Mouse (Mus musculus): ENCODE measurements around the gene Sesn1. TPM values are rescaled to one million over a fixed set of nuclear protein-coding genes. Genes with fewer than 3 reads are reported as not detected.

Gene Sesn1
- polyA plus RNA-seq, 1 experiment, result 55.4 TPM

DNA sequence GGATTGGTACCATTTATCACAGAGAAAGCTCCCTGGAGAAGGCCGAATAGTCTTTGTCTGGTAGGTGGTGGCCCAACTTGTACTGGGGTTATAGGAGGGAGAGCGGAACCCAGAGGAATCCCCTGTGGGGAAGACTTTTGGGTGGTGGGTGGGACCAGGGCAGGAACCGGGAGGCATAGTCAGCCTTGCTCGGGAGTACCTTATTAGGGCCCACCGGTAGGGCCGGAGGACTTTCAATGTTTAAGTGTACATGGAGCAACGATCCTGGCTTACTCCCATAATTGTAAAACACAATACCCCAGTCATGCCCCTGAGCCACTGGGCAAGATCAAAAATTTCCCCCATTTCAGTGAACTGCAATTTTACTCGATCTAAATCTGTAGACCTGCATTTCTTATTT is 12.5 kb upstream of the Sesn1 start:
- TF ChIP-seq POLR2A (IDR thresholded peaks at IDR 0.05; ENCODE audit: low read depth, low read length), result no peak
- TF ChIP-seq CTCF (IDR thresholded peaks at IDR 0.05; ENCODE audit: extremely low read depth, insufficient read length, insufficient replicate concordance, low read depth, low read length), result no peak
- Histone ChIP-seq H3K27me3 (ENCODE audit: control insufficient read depth, insufficient read depth, low read length) (no peaks in the 10 kb centered on the region), H3K36me3 (ENCODE audit: control insufficient read depth, insufficient read depth, low read length) (peaks cover 16% of the 10 kb centered on the region; the same call in 1 of the 2 replicates), H3K4me1 (ENCODE audit: control insufficient read depth, insufficient read depth, insufficient read length, low read length) (no peaks in the 10 kb centered on the region), H3K27ac (ENCODE audit: insufficient read depth, low read depth, low read length) (no peak overlapping the region), H3K4me3 (ENCODE audit: low read depth, low read length) (no peak overlapping the region)
- 97% methylated on average over 8 of the region's 8 CpGs for WGBS

DNA sequence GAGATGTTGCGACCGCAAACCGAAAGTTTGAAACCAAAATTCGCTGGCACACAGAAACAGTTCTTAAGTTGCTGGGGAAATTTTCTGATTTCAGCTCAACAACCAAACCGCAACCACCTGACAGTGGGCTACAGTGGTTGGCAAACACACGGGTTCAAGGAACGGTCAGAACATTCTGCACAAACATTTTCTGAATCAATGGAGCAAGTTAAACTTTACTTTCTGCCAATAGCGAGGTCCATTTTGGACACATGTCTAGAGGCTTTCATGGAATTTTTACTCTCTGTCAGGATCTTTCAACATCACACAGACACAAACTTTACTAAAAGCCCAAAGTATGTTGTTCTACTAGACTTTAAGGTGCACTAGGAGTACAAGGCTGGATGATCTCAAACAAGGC is 6.3 kb upstream of the Sesn1 start:
- 96% methylated on average over 8 of the region's 8 CpGs for WGBS
- no peak for TF ChIP-seq CTCF (IDR thresholded peaks at IDR 0.05; ENCODE audit: extremely low read depth, insufficient read length, insufficient replicate concordance, low read depth, low read length)
- TF ChIP-seq POLR2A (IDR thresholded peaks at IDR 0.05; ENCODE audit: low read depth, low read length), result no peak

DNA sequence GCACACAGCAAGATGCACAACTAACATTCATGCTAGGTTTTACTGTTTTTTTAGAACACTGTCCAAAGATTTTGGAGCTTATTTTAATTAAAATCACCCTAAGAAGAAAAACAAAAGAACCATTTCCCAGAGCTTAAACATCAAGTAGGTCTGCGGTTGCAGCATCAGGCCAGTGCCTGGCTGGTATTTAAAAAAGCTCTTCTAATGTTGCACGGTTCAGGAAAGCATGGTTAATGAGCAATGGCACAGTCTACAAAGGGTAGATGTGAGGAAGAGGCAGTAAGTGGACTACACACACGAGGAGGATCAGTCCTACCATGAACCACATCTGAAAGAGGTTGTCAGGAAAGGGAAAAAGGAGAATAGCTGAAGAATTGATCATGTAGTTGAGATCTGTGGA is 5.0 kb upstream of the Sesn1 start:
- no peak overlapping the region for H3K4me3 ChIP-seq (ENCODE audit: low read depth, low read length)
- H3K4me1 ChIP-seq (ENCODE audit: control insufficient read depth, insufficient read depth, insufficient read length, low read length), result no peaks in the 10 kb centered on the region
- TF ChIP-seq POLR2A (IDR thresholded peaks at IDR 0.05; ENCODE audit: low read depth, low read length), result no peak
- TF ChIP-seq CTCF (IDR thresholded peaks at IDR 0.05; ENCODE audit: extremely low read depth, insufficient read length, insufficient replicate concordance, low read depth, low read length), result no peak
- peaks cover 10% of the 10 kb centered on the region; the same call in 1 of the 2 replicates for H3K36me3 ChIP-seq (ENCODE audit: control insufficient read depth, insufficient read depth, low read length)
- H3K27ac ChIP-seq (ENCODE audit: insufficient read depth, low read depth, low read length), result no peak overlapping the region
- WGBS, result 94% methylated on average over 3 of the region's 3 CpGs
- H3K27me3 ChIP-seq (ENCODE audit: control insufficient read depth, insufficient read depth, low read length), result no peaks in the 10 kb centered on the region

More for the DNA sequence above, 6.3 kb upstream of the Sesn1 start:
- no peak overlapping the region for H3K4me3 ChIP-seq (ENCODE audit: low read depth, low read length)
- H3K27ac ChIP-seq (ENCODE audit: insufficient read depth, low read depth, low read length), result no peak overlapping the region
- H3K27me3 ChIP-seq (ENCODE audit: control insufficient read depth, insufficient read depth, low read length), result no peaks in the 10 kb centered on the region
- no peaks in the 10 kb centered on the region for H3K4me1 ChIP-seq (ENCODE audit: control insufficient read depth, insufficient read depth, insufficient read length, low read length)
- H3K36me3 ChIP-seq (ENCODE audit: control insufficient read depth, insufficient read depth, low read length), result peaks cover 11% of the 10 kb centered on the region; the same call in 1 of the 2 replicates

DNA sequence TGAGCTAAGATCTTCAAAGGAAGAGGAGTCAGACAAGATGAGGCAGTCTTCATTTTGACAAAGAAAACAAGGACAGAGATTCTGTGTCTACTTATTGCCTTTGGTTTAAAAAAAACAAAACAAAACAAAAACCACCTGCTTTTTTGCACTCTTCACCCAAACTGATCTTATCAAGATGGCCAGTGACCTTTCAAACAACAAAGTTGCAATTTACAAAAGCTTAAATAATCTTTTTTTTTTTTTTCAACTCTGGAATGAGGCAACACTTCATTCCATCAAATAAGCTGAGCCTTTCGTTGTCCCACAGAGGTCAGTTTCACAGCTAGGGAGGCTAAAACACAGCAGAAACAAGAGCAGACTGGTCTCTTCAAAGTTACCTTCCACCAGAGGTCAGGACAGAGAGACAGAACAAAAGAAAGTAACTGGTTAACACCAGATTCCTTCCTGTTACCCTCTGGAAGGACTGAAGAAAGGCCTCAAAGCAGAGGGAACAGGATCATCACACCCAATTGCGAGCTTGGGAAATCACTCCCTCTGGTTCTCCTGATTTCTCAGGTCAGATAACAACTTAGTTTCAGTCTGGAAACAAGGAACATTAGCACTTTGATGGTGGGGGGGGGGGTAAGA is 3.9 kb upstream of the Sesn1 start:
- Histone ChIP-seq H3K27ac (ENCODE audit: insufficient read depth, low read depth, low read length) (no peak overlapping the region), H3K27me3 (ENCODE audit: control insufficient read depth, insufficient read depth, low read length) (no peaks in the 10 kb centered on the region), H3K4me1 (ENCODE audit: control insufficient read depth, insufficient read depth, insufficient read length, low read length) (no peaks in the 10 kb centered on the region), H3K4me3 (ENCODE audit: low read depth, low read length) (no peak overlapping the region), H3K36me3 (ENCODE audit: control insufficient read depth, insufficient read depth, low read length) (peaks cover 9% of the 10 kb centered on the region; the same call in 1 of the 2 replicates)
- WGBS, result 85% methylated on average over 2 of the region's 2 CpGs
- TF ChIP-seq POLR2A (IDR thresholded peaks at IDR 0.05; ENCODE audit: low read depth, low read length), result no peak
- TF ChIP-seq CTCF (IDR thresholded peaks at IDR 0.05; ENCODE audit: extremely low read depth, insufficient read length, insufficient replicate concordance, low read depth, low read length), result no peak

GRCm38 (mm10) chr10:41809080-41809770 is 510 bp upstream of the Sesn1 start:
- WGBS, result 1% methylated on average over 25 of the region's 25 CpGs
- 0 out of 2 replicates have a peak, but pooled peaks have one; percentile 2 for TF ChIP-seq CTCF (IDR thresholded peaks at IDR 0.05; ENCODE audit: extremely low read depth, insufficient read length, insufficient replicate concordance, low read depth, low read length)
- TF ChIP-seq POLR2A (IDR thresholded peaks at IDR 0.05; ENCODE audit: low read depth, low read length), result 0 out of 2 replicates have a peak, but pooled peaks have one; percentile 22
- no peaks in the 10 kb centered on the region for H3K27me3 ChIP-seq (ENCODE audit: control insufficient read depth, insufficient read depth, low read length)

DNA sequence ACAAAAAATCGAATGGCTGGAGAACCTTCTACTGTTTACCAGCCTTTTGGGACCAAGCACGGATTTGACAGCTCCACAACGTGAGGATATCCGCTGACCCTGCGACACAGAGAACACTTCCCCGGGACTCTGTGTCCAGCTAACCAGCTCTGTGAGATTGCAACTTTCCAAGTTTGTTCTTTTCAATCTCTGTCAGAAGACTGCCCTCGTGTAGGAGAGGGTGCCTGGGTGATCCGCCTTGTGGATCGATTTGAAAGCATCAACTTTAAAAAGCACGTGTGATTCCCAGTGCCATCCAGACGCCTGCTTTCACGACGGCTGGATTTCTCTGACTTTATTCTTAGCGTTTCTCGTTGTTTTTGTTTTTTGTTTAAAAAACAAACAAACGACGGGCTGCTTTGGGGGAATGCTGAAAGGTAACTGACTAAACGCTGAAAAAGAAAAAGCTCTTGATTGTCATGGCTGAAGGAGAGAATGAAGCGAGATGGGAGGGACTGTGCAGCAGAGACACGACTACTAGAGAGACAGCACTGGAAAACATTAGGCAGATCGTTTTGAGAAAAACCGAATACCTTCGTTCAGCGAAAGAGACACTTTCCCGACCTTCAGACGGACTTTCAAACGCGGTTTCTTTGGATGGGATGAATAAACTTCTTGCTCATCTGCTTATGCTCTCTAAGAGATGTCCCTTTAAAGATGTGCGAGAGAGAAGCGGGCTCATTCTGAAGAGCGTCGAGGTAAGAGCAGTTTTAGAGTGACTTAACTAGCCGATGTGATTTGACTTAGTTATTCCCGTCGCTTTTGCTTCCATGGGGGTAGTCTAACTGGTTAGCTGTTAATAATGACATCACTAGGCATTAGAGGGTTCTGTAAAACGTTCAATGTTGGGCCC is 1.1 kb downstream of the Sesn1 start:
- H3K27me3 ChIP-seq (ENCODE audit: control insufficient read depth, insufficient read depth, low read length), result no peaks in the 10 kb centered on the region
- peak overlapping the region; percentile 58 for H3K27ac ChIP-seq (ENCODE audit: insufficient read depth, low read depth, low read length)
- H3K36me3 ChIP-seq (ENCODE audit: control insufficient read depth, insufficient read depth, low read length), result no peaks in the 10 kb centered on the region
- peak overlapping the region; percentile 80 for H3K4me3 ChIP-seq (ENCODE audit: low read depth, low read length)
- TF ChIP-seq CTCF (IDR thresholded peaks at IDR 0.05; ENCODE audit: extremely low read depth, insufficient read length, insufficient replicate concordance, low read depth, low read length) (no peak), POLR2A (IDR thresholded peaks at IDR 0.05; ENCODE audit: low read depth, low read length) (no peak; the same call in 1 of the 2 replicates)
- WGBS, result under 1% methylated on average over 36 of the region's 36 CpGs
- H3K4me1 ChIP-seq (ENCODE audit: control insufficient read depth, insufficient read depth, insufficient read length, low read length), result peaks cover 8% of the 10 kb centered on the region; the same call in 1 of the 2 replicates

More at GRCm38 (mm10) chr10:41809080-41809770, 510 bp upstream of the Sesn1 start:
- H3K4me1 ChIP-seq (ENCODE audit: control insufficient read depth, insufficient read depth, insufficient read length, low read length), result peaks cover 5% of the 10 kb centered on the region; the same call in 1 of the 2 replicates
- no peaks in the 10 kb centered on the region for H3K36me3 ChIP-seq (ENCODE audit: control insufficient read depth, insufficient read depth, low read length)
- peak overlapping the region; percentile 75 for H3K27ac ChIP-seq (ENCODE audit: insufficient read depth, low read depth, low read length)
- H3K4me3 ChIP-seq (ENCODE audit: low read depth, low read length), result peak overlapping the region; percentile 80

All from small intestine, adult 2 months (tissue).